Mouse (Mus musculus): ENCODE data around the gene Ip6k3.

GRCm38 (mm10) chr17:27201981-27202380, 34.4 kb upstream of the Ip6k3 start:
- TF ChIP-seq POLR2A (IDR thresholded peaks at IDR 0.05; ENCODE audit: insufficient read length, low read depth) = no peak
- no peak for TF ChIP-seq SRF (IDR thresholded peaks at IDR 0.05; ENCODE audit: control insufficient read depth, insufficient read length, low read depth)
- TF ChIP-seq TCF12 (IDR thresholded peaks at IDR 0.05; ENCODE audit: insufficient read depth, poor library complexity, severe bottlenecking) = no peak
- no peak for TF ChIP-seq MYOG (IDR thresholded peaks at IDR 0.05; ENCODE audit: control insufficient read depth in 1 of 3, insufficient read depth in 1 of 3, insufficient read length in 2 of 3, low read depth in 2 of 3)

Measured in myocyte (in vitro differentiated cells).